In genomic region chr17:75096727-75097126, GRCm38 (mm10) we compare ENCODE assay signal across 26 mouse cellular contexts.
A peak's percentile ranks its signal among the peaks of the same experiment; 100 is the strongest.
DNase-seq lines count a peak whose midpoint lies in the region; ATAC-seq and TF ChIP-seq lines count a peak whose summit lies in the region.
"Had no signal": no experiment of that assay in that cellular context is flagged by ENCODE, and none has a peak within 500 bp of the region (broad histone marks: within the 10 kb centered on the region; RNA-seq: fewer than 3 reads in every experiment).

No protein-coding gene starts in this region.

- no peaks in the 10 kb centered on the region for H3K36me3 ChIP-seq in kidney, embryonic 15.5 days
- no peaks in the 10 kb centered on the region for H3K36me3 ChIP-seq in kidney, adult 2 months (ENCODE audit: control insufficient read depth, insufficient read depth, low read length)
- no peaks in the 10 kb centered on the region for H3K36me3 ChIP-seq in lung, embryonic 16.5 days (ENCODE audit: control insufficient read depth, insufficient read depth, low read length)
- H3K36me3 ChIP-seq: forebrain, embryonic 10.5 days; G1E; heart, embryonic 10.5 days; heart, embryonic 13.5 days; hindbrain, embryonic 13.5 days had no signal

- H3K27me3 ChIP-seq in kidney, embryonic 15.5 days = no peaks in the 10 kb centered on the region
- H3K27me3 ChIP-seq in kidney, adult 2 months (replicated peaks; ENCODE audit: control insufficient read depth, insufficient read depth, low read length) = no peaks in the 10 kb centered on the region
- H3K27me3 ChIP-seq in lung, embryonic 16.5 days (ENCODE audit: control insufficient read depth, insufficient read depth, low read depth, low read length) = no peaks in the 10 kb centered on the region
- H3K27me3 ChIP-seq: CH12.LX; forebrain, embryonic 13.5 days; heart, embryonic 13.5 days; Patski had no signal

- ATAC-seq in kidney, embryonic 15.5 days (replicated peaks; ENCODE audit: low FRiP score) = no peak
- peak; percentile 71 for ATAC-seq in lung, embryonic 16.5 days (ENCODE audit: low read depth)
- ATAC-seq: forebrain, embryonic 13.5 days; forebrain, embryonic 16.5 days; Patski had no signal

- WGBS in kidney, embryonic 15.5 days = 61% methylated on average over 7 of the region's 7 CpGs
- 76% methylated on average over 7 of the region's 7 CpGs for WGBS in kidney, adult 2 months
- WGBS in lung, embryonic 16.5 days = 54% methylated on average over 7 of the region's 7 CpGs

- TF ChIP-seq CTCF in kidney, adult 2 months (conservative IDR thresholded peaks at IDR 0.05; ENCODE audit: insufficient read depth, insufficient read length, low read depth, low read length) = no peak

- DNase-seq in kidney, adult 2 months = no peak
- DNase-seq in kidney, postnatal 10 days = peak; percentile 41
- DNase-seq in kidney, adult 8-10 months = no peak
- DNase-seq in lung, adult 18-20 months = no peak
- DNase-seq: adrenal gland, postnatal 10 days; adrenal gland, postnatal 36 days; B cell, adult 2 months; cerebellum, adult 18-20 months; cerebellum, adult 9-10 months; cerebellum, postnatal 14 days; gastrocnemius, postnatal 10 days; gastrocnemius, postnatal 36 days; heart, adult 2 months; heart, postnatal 14 days; heart, postnatal 4 days had no signal

- TF ChIP-seq POLR2A in kidney, adult 2 months (IDR thresholded peaks at IDR 0.05; ENCODE audit: low read depth, low read length) = no peak

- H3K27ac ChIP-seq in kidney, embryonic 15.5 days = 0 out of 2 replicates have a peak overlapping the region, but pooled peaks have one; percentile 8
- no peak overlapping the region for H3K27ac ChIP-seq in kidney, adult 2 months (ENCODE audit: insufficient read depth, low read depth, low read length)
- H3K27ac ChIP-seq in lung, embryonic 16.5 days (ENCODE audit: low read length) = no peak overlapping the region
- H3K27ac ChIP-seq: forebrain, embryonic 10.5 days; forebrain, embryonic 13.5 days; heart, adult 2 months; heart, embryonic 10.5 days; heart, embryonic 13.5 days; hindbrain, embryonic 13.5 days had no signal

- no peak overlapping the region for H3K9ac ChIP-seq in kidney, embryonic 15.5 days
- H3K9ac ChIP-seq in lung, embryonic 16.5 days (ENCODE audit: low read length) = no peak overlapping the region
- H3K9ac ChIP-seq: forebrain, embryonic 13.5 days; heart, embryonic 13.5 days; hindbrain, embryonic 13.5 days had no signal

- H3K4me3 ChIP-seq in kidney, embryonic 15.5 days (replicated peaks) = no peak overlapping the region
- no peak overlapping the region for H3K4me3 ChIP-seq in kidney, adult 2 months (ENCODE audit: insufficient read depth, low read depth, low read length)
- H3K4me3 ChIP-seq in lung, embryonic 16.5 days (ENCODE audit: low read length) = no peak overlapping the region
- H3K4me3 ChIP-seq: forebrain, embryonic 10.5 days; forebrain, embryonic 13.5 days; heart, adult 2 months; heart, embryonic 10.5 days; heart, embryonic 13.5 days; hindbrain, embryonic 13.5 days had no signal

- H3K4me2 ChIP-seq in kidney, embryonic 15.5 days = no peak overlapping the region
- no peak overlapping the region for H3K4me2 ChIP-seq in lung, embryonic 16.5 days (ENCODE audit: low read depth, low read length)
- H3K4me2 ChIP-seq: forebrain, embryonic 13.5 days; heart, embryonic 13.5 days; hindbrain, embryonic 13.5 days had no signal

- H3K4me1 ChIP-seq in kidney, embryonic 15.5 days = peaks cover 16% of the 10 kb centered on the region
- no peaks in the 10 kb centered on the region for H3K4me1 ChIP-seq in kidney, adult 2 months (ENCODE audit: control insufficient read depth, insufficient read depth, low read length)
- 0 out of 2 replicates have a peak, but pooled peaks cover 2% of the 10 kb centered on the region for H3K4me1 ChIP-seq in lung, embryonic 16.5 days (replicated peaks; ENCODE audit: control insufficient read depth, insufficient read depth, low read length)
- H3K4me1 ChIP-seq: heart, embryonic 10.5 days had no signal

- H3K9me3 ChIP-seq in kidney, embryonic 15.5 days (replicated peaks) = no peaks in the 10 kb centered on the region
- no peaks in the 10 kb centered on the region for H3K9me3 ChIP-seq in lung, embryonic 16.5 days (ENCODE audit: control insufficient read depth, low read length)
- H3K9me3 ChIP-seq: forebrain, embryonic 10.5 days; forebrain, embryonic 13.5 days; heart, embryonic 10.5 days; heart, embryonic 13.5 days; hindbrain, embryonic 13.5 days had no signal
